Mouse (Mus musculus): ENCODE data around the gene Rras2. TPM values are rescaled to one million over a fixed set of nuclear protein-coding genes. Genes with fewer than 3 reads are reported as not detected.

The Rras2 gene
- 1 to 10 TPM; 7.1 to 7.4 TPM for total RNA-seq (2023)

DNA sequence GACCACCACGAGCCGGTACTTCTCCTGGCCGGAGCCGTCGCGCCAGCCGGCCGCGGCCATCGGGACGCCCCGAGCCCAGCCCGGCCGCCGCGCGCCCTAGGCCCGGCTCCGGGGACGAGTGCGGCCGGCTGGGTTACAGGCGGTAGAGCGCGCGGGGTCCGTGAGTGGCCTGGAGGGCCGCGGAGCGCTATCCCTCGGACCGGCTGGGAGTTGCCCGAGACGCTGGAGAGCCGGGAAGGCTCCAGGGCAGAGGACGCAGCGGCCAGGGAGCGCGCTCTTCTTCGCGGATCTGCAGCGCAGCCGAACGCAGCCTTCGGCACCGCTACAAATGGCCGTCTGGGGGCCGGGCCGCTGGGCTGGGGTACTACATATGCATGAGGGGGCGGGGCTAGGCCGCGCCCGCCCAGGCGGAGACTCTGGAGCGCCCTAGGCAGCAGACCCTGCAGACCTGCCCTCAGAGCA lies at the start of gene Rras2:
Rras2 (minus strand) TSS at position 338 of the 462 bp plus-strand sequence.

Other genes with a start within 250 kb of the Rras2 start
- gene Copb1, start 136.9 kb upstream of the Rras2 start, total RNA-seq (2023) = 10 to 100 TPM; 84.5 to 87.5 TPM
- gene Psma1, start 158.3 kb upstream of the Rras2 start, total RNA-seq (2023) = 100 to 1,000 TPM in 1 of 2 experiments, 10 to 100 TPM in 1; 100.0 to 105 TPM